Mouse (Mus musculus) spleen, embryonic (tissue): ENCODE results near the gene Foxo6.

Source experiments
- CTCF ChIA-PET: fragments of 350-600 bp; sonication (Branson Sonifier 250); formaldehyde crosslinking; loops from one replicate; lab custom pipeline; 2022; lab: Charles Lee

The Foxo6 gene

DNA sequence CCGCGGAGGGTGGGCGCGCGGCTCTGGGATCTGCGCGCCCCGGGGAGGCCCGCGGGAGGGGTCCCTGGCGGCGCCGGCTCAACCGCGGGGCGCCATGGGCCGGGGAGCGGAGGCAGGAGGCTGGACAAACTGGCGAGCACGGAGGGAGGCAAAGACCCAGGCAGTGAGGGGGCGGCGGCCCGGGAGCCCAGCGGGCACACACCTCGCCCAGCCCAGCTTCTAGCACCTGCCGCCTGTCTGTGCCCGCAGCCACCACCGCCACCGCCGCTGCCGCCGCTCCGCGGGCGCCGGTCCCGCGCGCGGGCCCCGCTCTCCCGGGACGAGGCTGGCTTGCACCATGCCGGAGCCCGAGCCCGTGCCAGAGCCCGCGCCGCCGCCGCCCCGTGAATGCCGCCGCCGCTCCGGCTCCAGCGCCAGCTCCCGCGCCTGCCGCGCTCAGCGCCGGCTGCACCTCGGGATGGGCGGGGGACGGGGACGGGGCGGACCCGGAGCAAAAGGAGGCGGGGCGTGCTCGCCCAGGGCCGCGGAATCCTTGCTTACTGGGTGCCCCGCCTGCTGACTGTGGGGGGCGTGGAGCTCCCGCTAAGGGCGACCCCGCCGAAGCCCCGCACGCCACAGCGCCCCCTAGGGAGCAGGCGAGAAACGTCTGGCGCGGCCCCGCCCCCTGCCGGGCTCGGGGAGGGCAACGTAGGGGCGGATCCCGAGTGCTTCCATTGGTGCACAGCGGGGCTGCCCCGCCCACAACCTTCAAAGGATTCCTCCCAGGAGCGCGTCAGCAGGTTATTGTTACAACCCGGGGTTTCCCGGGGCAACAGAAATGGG lies at the start of gene Foxo6:
Gene Foxo6 (minus strand): TSS at position 60 of the 822 bp plus-strand sequence.
- CTCF ChIA-PET: no interaction called here

DNA sequence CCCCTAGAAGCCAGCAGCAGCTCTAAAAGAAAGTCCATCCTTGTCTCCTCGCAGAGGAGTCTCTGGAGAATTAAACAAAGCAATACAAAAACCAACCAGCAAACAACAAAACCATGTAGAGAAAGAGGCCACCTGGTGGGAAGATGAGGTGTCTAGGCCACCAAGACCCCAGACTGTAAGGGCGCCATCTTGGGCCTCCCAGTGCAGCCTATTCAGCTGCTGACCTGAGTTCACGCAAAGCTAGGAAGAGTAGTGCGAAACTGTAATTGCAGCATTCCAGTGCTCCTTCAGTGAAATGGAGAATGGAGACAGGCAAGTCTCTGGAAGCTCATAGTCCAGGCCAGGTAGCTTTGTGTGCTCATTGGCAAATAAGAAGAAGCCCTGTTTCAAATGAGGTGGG lies 47.2 kb upstream of the Foxo6 start:
- CTCF ChIA-PET: no interaction called here

DNA sequence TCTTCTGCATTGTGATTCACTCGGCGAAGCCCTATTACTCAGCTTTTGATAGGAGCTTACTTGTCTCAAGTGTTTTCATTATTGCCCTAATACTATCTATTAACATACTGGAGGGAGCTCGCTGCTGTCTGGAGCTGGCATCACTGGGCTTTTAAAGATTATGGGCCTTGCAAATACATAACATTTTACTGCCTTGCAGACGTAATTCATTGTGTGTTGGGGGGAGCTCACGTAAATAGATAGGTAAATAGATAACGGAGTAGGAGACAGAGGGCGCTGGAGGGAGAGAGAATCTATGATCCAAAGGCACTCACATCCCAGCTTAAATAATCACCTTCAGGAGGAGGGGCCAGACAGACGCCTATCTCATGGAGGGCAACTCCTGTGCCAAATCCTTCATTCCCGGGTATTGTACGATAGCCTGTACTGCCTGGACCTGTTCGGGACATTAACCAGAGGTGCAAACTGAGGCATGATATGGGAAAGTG lies 45.8 kb upstream of the Foxo6 start:
- CTCF ChIA-PET: no interaction called here

DNA sequence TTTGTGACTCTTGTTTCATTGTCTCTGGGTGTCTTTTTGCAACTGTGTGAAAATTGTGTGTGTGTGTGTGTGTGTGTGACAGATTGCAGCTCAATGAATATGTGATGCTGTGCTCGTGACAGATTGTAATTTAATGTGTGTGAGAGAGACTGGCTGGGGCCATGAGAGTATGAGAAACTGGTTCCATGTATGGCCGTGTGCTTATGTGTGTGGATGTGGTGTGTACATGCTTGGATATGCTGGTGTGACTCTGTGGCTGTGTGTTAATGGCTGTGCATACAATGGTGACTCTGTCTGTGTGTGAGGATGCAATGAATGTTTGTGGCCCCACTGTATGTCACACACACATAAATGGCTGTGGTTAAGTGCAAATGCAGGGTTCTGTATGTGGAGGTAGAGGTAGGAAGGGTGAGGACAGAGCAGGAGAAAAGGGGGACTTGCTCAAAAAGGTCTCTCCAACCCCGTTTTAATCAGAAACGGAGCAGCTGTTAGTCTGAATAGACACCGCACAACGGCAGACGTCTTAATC lies 45.3 kb upstream of the Foxo6 start:
- CTCF ChIA-PET: no interaction called here

DNA sequence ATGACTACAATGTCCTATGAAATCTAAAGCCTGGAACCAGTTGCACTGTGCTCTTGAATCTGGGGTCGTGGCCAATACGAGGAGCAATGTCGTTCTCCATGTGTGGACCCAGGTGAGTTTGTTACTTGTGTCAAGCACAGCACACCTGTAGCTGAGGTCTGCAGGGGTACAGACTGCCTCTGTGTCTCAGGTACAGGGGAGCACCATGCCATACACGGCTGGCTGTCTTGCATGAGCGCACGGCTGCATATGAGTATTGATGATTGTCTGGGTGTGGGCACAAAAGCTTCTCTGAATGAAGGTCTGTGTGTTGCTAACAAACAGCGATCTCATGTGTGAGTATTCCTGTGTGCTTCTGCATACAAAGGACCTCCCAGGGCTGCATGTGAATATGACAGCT lies 44.8 kb upstream of the Foxo6 start:
- CTCF ChIA-PET: no interaction called here

DNA sequence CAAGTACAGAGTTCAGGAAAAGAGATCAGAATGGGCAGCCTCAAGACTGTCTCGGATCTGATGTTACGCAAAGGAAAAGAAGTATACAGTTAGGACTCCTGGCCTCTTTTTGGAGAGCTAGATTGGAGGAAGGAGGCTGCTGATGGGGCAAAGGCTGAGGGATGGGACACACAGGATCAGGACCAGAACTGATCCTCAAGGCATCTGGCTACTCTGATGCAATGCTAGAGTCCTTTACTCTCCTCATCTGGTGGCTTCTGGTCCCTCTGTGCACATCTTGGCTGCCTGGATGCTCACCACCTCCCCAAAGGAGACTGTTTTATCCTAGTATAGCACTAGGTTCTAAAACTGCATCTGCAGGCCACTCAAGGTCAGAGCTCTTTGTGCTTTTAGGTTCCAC lies 44.4 kb upstream of the Foxo6 start:
- CTCF ChIA-PET: no interaction called here

DNA sequence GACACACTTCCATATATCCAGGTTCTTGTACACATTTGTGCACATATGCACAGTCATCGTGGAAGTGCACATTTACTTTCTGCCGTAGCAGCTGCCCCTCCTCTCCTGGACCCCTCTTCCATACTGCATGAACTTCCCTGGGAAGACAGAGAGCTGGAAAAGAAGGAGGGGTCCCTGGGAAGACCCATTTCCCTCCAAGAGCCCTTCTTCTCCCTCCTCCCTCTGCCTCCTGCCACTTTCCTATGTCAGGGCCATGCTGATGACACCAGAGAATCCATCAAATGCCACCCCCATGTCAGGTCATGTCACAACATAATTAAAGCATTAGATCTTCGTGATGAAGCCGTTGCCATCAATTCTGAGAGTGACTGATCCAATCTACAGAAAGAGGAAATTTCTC lies 38.6 kb upstream of the Foxo6 start:
- CTCF ChIA-PET: no interaction called here

DNA sequence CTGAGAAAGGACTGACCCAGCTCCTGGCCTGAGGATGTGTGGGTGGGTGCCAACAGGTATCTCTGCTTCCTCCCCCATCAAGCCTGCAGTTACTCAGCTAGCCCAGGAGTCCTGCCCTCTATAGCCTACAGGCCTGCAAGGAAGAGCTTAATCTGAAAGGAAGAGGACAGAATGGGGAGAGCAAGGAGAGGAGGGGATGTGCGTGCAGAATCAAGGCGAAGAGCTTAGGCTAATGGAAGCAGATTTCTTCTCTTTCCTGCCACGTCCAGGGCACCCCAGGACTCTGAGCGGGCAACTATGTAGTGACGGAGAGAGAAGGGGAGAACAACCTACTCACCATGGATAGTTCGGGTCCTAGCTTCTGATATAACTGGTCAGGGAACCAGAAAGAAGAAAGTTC lies 37.9 kb upstream of the Foxo6 start:
- CTCF ChIA-PET: no interaction called here

DNA sequence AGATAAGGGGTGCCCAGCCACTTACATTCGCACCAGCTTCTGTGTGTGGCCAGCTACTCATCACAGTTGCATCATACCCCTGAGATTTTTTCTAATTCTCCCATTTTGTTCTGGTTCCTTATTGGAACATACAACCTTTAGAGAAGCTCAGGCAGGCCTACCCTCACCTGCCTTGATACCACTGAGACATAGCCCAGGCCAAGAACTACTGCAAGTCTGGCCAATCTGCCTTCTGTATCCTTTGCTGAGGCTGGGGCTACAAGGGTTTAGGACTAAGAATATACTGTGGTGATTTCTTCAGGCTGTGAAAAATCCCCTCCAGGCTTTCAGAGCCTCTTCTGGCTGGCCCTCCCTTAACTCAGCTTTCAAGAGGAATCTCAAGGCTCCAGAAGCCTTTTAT lies 36.7 kb upstream of the Foxo6 start:
- CTCF ChIA-PET: no interaction called here

DNA sequence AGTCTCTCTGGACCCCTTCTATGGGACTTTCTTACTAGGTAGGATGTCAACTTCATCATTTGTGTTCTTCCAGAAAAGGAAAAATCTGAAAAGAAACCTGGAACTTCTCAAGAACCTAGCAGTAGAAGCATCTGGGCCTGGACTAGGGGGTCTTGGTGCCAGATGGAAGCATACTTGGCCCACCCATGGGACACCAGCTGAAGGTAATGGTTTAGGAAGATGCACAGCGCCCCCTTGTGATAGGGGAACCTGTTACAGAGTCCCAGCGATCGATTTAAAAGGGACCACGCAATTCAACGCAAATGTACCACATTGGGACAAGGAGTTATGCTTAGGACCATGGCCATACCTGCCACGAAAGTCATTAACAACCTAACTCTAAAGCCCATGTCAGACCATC lies 36.0 kb upstream of the Foxo6 start:
- CTCF ChIA-PET: no interaction called here

DNA sequence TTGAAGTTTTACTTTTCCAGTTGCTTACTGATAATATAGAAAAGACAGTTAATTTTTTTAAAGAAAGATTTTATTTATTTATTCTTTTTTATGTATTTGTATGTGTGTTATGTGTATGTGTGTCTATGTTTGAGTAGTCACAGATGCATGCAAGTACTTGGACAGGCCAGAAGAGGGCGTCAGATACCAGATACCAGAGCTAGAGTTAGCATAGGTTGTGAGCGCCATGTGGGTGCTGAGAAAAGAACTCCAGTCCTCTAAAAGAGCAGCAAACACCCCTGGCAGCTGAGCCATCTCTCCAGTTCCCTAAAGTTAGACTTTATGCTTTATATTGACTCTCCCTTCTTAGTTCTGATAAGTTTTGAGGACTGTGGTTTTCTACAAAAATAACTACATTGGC lies 30.4 kb upstream of the Foxo6 start:
- CTCF ChIA-PET: no interaction called here

DNA sequence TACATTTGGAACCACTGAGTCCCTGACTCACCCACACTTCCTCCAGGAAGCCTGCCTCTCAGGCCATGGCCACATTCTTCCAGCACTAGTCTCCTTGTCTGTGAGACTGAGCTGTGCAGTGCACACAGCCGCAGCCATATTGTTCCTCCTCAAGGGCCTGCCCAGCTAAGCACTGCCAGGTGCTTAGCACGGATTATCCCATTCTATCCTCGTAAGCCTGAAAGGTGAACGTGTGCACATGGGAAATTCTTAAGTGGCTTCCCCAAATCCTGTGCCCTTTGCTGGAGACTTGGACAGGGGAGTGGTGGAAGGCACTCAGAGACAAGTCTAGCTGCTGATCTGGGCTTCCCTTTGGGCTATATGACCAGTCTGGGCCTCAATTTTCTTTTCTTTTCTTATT lies 29.6 kb upstream of the Foxo6 start:
- CTCF ChIA-PET: no interaction called here

DNA sequence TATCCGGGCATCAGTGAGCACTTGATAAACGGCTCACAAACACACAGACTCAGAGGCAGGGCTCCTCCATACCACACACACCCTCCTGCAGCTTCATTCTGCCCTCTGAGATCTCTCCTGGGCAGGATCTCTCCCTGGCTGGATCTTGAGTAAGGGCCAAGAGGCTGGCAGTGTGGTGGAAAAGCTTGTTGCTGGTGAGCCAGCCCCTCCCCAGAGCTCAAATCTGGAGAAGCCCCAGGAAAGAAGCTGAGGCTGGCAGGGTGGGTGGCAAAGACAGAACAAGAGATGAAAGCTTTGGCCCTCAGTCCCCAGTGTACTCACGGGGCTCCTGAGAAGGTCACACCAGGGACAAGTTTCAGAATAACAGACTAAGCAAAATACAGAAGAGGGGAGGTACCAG lies 27.4 kb upstream of the Foxo6 start:
- CTCF ChIA-PET: no interaction called here

DNA sequence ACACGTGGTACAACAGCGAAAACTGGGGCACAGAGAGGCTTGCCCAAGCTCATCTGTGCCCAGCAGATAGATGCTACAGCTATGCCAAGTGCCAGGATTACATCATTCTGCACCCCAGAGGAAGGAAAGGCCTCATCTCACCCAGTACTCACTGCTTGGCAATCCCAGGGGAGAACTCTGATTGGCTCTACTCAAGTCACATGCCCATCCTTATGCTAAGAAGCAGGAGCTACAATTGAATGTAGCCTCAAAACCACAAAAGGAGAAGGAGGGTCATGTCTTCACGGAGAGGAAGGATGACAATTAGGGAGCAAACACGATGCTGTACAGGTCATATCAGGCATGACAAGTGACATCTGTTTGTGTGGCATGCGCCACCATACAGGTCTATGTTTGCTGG lies 26.2 kb upstream of the Foxo6 start:
- CTCF ChIA-PET: no interaction called here

DNA sequence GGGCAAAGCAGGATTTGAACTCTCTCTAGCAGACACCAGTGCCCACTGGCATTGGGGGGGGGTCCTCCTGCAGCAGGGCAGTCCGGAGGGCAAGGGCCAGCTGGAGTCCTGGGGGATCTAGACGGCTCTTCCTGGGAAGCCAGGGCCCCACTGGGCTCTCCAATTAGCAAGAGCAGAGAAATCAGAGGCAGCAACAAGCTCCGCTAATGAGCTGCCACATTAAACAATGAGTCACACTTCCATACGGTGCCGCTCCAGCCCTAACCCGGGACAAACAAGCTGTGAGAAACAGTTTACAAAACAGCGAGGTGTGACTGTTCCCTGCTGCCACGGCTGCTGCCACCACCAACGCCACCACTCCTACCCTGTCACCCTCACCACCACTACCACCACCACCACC lies 17.4 kb upstream of the Foxo6 start:
- CTCF ChIA-PET: no interaction called here

DNA sequence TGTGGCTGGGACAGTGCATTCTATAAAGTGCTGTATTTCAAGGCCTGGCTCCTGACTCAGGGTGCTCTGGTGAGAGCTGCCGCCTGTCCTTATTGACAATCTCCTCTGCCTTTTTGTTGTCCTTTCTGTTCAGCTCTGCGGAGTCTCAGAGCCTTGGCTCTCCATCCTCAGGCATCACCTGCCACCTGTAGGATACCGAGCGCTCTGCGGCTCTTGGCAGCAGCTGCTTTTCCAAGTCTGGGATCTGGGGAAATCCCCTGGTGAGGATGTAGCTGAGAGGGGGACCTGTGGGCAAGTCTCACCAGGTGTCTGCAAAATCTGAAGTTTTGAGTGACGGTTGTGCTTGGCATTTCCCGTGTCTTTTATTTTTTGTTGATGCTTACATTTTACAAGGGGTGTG lies 12.1 kb upstream of the Foxo6 start:
- CTCF ChIA-PET: no interaction called here

DNA sequence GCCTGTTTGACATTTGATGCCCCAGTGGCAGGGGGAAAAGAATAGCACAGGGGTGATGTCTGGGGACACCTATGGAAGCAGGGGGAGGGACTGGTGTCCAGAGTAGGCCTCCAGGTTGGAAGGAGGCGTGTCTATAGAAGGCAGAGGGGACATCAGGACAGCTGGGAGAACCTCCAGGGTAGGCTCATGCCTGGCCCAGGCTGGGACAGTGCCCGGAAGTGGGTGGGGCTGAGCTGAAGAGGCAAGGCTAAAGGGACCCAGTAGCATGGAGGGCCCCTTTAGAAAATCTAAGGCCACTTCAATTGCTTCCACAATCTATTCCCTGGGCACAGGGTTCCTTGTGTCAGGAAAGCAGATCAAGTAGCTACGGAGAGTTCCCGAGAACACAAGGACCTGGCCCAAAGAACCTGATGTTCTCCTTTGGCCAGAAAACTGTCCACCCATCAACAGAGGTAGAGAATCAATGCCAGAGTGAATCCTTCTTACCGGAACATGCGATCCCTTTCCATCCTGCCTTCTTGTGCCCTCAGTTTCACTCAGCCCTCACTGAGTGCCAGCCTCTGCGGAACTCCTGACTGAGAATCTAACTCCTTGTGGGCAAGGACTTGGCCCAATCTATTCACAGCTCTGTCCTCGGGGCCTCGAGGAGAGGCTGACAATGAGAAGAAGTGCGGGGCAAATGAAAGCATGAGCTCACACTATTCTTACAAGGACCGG lies 4.1 kb upstream of the Foxo6 start:
- CTCF ChIA-PET: no interaction called here

DNA sequence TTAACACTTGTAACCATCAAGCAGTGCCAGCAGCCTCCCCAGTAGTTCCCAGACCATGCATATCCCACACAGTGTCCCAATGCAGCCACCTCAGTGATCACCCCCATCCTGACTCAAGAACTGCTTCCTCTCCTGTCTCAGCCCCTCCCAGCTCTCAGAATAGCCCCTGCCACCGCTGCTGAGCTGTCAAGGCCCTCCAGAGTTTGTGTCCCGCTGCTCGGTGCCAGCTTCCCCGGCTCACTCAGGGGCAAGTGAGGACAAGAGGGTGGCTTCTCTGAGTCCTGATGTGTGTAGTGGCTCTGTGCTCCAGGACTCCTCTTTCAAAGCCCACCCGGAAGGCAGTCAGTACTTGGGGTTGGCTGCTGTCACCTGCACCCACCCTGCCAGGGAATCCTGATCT lies 3.3 kb upstream of the Foxo6 start:
- CTCF ChIA-PET: no interaction called here

DNA sequence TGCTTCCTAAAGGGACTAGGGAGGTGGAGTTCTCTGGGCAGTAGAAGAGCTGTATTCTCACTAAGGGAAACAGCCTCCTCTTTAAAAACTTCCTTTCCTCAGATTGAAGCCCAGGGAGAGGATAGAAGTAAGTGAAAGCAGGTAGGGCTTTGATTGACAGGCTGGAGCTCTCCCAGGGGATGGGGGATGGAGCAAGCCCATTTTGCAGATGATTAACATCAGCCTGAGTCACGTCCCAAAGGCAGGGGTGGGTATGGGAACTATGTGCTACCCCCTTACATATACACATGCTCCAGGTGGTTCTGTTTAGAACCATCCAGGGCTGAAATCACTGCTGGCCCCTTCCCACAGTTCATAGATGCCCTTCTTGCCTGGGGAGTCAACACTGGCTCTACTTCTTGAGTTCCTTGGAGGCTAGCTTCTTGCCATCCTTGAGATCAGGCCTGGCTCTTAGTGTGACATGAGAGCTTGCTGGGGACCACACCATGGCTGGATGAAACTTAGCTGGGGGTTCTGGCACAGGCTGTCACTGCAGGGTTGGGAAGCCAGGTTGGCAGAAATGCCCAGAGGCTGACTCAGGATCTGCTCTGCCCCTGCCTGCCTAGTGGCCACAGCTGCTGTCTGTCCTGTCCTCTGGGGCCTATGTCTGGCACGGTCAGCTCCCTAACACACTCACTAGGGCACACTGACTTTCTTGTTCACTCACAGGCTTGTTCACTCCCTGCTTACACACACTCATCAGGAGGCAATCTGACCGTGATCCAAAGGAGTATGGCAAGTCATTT lies 2.2 kb upstream of the Foxo6 start:
- CTCF ChIA-PET: no interaction called here

DNA sequence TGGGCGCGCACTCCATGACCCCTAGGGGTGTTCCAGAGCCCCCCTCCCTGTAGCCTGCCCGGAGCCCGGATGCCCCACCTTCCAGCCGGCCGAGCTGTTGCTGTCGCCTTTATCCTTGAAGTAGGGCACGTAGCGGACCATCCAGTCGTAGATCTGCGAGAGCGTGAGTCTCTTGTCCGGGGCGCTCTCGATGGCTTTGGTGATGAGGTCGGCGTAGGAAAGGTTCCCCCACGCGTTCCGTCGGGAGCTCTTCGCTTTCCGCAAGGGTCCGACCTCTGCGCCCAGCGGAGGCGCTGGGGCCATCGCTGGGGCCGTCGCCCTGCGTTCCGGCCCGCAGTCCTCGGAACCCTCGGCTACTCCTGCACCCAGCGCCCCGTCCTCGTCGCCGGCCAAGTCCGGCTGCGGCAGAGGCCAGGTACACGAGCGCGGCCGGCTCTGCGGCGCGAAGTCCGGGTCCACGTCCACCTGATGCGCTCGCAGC lies 348 bp downstream of the Foxo6 start:
- CTCF ChIA-PET: no interaction called here

DNA sequence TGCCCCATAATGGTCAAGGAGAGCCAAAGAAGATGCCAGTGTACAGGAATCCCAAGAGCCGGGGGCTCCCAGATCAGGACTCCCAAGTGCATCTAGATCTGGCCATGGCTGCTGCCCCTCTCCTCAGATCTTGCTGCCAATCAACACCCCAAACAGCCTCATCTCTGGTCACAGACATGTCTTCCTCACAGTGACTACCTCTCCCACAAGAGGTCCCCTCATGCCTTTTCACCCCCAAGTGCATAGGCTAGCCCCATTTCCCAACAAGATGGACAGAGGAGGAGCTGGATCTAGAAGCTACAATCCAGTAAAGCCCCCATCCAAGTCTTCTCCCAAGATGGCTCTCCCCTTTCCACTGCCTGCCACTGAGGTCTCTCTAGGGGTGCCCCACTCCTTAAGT lies 1.4 kb downstream of the Foxo6 start:
- CTCF ChIA-PET: no interaction called here

DNA sequence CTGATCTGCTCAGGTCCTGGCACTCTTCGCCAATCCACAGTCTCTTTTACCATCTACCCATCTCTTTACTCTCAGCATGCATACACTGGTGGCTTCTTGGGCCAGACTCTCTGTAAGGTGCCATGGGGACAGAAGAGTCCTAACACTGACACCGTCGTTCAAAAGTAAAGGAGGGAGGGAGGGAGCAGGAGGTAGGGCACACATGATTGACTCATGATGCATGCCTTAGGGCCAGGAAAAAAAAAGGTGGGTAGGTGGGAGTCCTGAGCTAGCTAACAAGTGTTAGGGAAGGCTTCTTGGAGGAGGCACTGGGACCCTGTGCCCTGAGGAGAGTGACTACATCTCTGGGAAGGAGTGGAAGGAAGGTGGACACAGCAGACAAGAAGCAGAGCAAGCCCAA lies 1.9 kb downstream of the Foxo6 start:
- CTCF ChIA-PET: no interaction called here
